Mouse (Mus musculus) G1E (cell line): ENCODE measurements around the gene Mgmt.

Experiments
- CTCF ChIP-seq: IDR thresholded peaks from 2 replicates; pipeline ENCODE4 v1.5.1; 2012; ENCODE audit warnings: low read depth, low read length, inconsistent platforms, mixed read lengths
- POLR2AphosphoS5 ChIP-seq: IDR thresholded peaks from 2 replicates; pipeline ENCODE4 v1.6.1; 2012; ENCODE audit warnings: low read depth, low read length, inconsistent platforms; ENCODE audit not compliant: insufficient replicate concordance
- TAL1 ChIP-seq: conservative IDR thresholded peaks from 2 replicates; pipeline ENCODE4 v1.6.1; 2012; ENCODE audit warnings: low read depth, low read length, inconsistent platforms, mixed read lengths

DNA sequence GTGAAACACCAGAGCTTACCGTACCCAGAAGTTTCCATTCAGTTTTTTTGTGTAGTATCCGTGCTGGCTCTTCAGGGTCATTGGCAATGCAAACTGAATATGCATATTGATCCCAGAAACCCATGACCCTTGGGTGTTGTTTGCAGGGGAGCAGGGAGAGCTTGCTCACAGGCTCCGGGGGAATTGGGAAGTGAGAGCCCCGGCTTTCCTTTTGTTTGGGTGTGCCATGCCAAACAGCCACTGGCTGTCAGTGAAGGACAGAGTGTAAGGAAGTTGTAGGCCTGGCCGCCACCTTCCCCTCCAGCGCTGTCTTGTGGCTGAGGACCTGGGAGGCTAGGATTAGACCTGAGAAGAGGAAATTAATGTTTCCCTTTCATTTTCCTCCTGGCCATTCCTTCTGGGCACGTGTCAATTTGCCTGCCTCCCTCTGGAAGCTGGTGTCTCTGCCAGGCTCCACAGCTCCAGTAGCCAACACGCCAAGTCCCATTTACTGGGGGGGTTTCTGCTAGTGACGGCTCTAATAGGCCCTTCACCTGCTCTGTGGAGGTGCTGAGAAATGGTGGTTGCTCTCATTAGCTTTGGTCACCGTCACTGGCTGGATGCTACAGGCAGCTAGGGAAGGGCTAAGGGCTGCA, 144.0 kb downstream of the Mgmt start:
- TF ChIP-seq CTCF (no peak), TAL1 (no peak), POLR2AphosphoS5 (no peak)
